Mouse (Mus musculus) E14TG2a.4 (cell line): ENCODE measurements around the gene Fam241a.
A peak's percentile ranks its signal among the peaks of the same experiment; 100 is the strongest.

Experiments used
- H3K27me3 ChIP-seq: 2 replicates; pipeline ENCODE4 v1.6.1; 2014; ENCODE audit warnings: low read length, control low read depth; ENCODE audit not compliant: insufficient read depth
- H3K36me3 ChIP-seq: 2 replicates; pipeline ENCODE4 v1.6.1; 2014; ENCODE audit warnings: low read length, control low read depth; ENCODE audit not compliant: insufficient read depth
- H3K4me1 ChIP-seq: replicated peaks from 2 replicates; pipeline ENCODE4 v1.6.1; 2014; ENCODE audit warnings: low read depth, low read length, control low read depth
- H3K4me3 ChIP-seq: replicated peaks from 2 replicates; pipeline ENCODE4 v1.5.1; 2014; ENCODE audit warnings: mild to moderate bottlenecking, low read length
- H3K9me3 ChIP-seq: 2 replicates; pipeline ENCODE4 v1.6.1; 2014; ENCODE audit warnings: low read length, control low read depth
- CTCF ChIP-seq: conservative IDR thresholded peaks from 2 replicates; pipeline ENCODE4 v1.5.1; 2014; ENCODE audit warnings: low read length
- NANOG ChIP-seq: IDR thresholded peaks from 2 replicates; pipeline ENCODE4 v1.6.1; 2014; ENCODE audit warnings: borderline replicate concordance, low read length, mixed read lengths
- POU5F1 ChIP-seq: IDR thresholded peaks from 2 replicates; pipeline ENCODE4 v1.6.1; 2014; ENCODE audit warnings: low read length, borderline replicate concordance

Gene Fam241a

DNA sequence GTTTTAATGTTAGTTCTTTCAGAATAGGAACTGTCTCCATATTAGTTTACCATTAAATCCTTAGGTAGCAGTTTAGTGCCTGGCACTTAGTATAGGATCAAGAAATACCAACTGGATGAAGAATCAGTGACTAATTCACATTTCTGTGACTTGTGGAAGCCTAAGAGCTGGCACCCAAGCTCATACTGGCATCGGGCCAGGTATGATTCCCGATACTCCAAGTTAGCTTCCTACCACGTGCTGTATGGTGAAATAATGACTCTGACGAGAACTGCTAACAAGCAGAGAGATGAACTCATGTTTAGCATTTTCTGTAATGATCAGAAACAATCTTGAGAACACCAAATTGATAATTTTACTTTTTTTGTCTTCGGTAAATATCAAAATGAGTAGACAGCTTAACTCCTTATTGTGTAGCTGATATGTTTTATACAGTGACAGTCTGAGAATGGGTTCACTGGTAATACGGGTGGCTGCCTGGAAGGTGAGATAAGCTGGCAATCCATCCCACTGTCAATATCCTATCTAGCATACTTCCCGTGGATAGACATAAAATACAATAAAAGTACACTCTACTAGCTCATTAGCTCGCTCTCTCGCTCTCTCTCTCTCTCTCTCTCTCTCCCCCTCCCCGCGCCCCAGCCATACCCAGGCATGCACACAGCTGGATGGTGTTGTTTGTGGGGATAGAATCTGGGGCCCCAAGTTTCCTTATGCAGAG is 47.9 kb downstream of the Fam241a start:
- Histone ChIP-seq H3K4me1 (no peaks in the 10 kb centered on the region), H3K27me3 (peaks cover 3% of the 10 kb centered on the region; the same call in 1 of the 2 replicates)

DNA sequence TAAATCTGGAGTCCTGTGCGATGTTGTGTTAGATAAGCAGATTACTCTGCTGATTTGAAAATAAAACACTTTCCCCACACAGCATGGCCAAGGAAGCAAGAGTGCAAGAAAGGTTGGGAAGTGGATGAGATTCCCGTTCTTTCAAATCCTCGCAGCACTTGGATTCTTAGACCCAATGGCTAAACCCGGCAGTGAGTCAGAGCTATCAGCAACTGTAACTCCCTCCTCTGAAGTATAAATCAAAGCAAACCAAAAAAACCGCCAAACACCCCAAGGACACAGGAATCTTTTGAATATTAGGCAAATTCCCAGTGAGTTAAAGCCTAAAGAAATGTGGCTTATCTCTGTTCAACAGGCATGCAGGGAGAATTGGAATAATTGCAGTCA is 52.2 kb downstream of the Fam241a start:
- H3K36me3 ChIP-seq, result no peaks in the 10 kb centered on the region
- H3K4me3 ChIP-seq, result no peak overlapping the region
- H3K4me1 ChIP-seq, result no peaks in the 10 kb centered on the region
- TF ChIP-seq CTCF (no peak), NANOG (no peak), POU5F1 (no peak)
- H3K9me3 ChIP-seq, result no peaks in the 10 kb centered on the region
- peaks cover 8% of the 10 kb centered on the region; the same call in 1 of the 2 replicates for H3K27me3 ChIP-seq

More for the DNA sequence above, 47.9 kb downstream of the Fam241a start:
- no peak for TF ChIP-seq NANOG
- no peak for TF ChIP-seq POU5F1
- no peak for TF ChIP-seq CTCF
- H3K9me3 ChIP-seq, result no peaks in the 10 kb centered on the region
- H3K4me3 ChIP-seq, result no peak overlapping the region
- no peaks in the 10 kb centered on the region for H3K36me3 ChIP-seq

DNA sequence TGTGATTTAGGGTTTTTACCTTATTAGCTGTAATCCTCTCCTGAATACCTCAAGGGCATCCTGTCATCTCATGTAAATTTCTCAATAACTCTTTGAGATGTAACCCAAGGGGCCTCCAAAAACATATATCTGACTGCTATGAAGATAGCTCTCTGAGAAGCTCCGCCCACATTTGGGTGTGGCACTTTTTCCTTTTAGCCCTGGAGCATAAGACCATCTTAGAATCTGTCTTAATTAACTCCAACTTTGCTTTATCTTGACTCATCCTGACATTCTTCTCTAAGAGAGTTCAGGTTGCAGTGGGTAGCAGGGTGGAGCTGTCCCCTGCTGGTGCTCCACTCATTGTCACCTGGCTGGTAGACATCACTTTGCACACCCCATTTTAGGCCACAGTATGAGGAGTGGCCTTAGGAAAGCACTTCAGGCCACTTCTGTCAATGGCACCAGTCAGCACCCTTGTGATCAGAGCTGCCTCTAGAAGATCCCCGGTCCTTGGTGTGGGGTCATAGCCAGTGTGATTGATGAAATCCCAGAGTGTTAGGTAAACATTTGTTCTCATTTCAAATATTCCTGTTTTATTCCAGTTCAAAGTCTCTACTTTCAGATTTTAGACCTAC is 52.7 kb downstream of the Fam241a start:
- peaks cover 8% of the 10 kb centered on the region; the same call in 1 of the 2 replicates for H3K27me3 ChIP-seq
- H3K4me1 ChIP-seq, result no peaks in the 10 kb centered on the region
- H3K9me3 ChIP-seq, result no peaks in the 10 kb centered on the region
- no peaks in the 10 kb centered on the region for H3K36me3 ChIP-seq
- no peak overlapping the region for H3K4me3 ChIP-seq
- TF ChIP-seq NANOG (no peak), CTCF (no peak), POU5F1 (no peak)

DNA sequence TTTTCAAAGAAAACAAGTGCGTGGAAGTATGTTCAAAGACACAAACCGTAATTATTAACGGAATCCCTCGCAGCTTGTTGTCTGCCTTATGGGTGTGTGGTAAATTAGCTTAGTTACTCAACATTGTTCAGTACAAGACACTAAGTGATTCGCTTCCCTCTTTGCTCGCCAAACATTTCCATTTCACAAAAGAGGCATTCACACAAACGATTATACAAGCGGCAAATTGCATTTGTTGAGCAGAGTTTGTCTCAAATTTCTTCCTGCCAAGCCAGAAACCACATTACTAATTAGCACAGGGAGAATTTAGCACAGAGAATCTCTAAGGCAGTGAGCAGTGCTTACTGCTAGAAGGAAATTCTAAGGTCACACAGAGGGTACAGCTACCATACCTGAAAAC is 54.2 kb downstream of the Fam241a start:
- no peaks in the 10 kb centered on the region for H3K9me3 ChIP-seq
- TF ChIP-seq CTCF (no peak), POU5F1 (no peak), NANOG (no peak)
- peaks cover 8% of the 10 kb centered on the region; the same call in 1 of the 2 replicates for H3K27me3 ChIP-seq
- no peak overlapping the region for H3K4me3 ChIP-seq
- H3K4me1 ChIP-seq, result peaks cover 3% of the 10 kb centered on the region; the same call in 1 of the 2 replicates
- H3K36me3 ChIP-seq, result no peaks in the 10 kb centered on the region

DNA sequence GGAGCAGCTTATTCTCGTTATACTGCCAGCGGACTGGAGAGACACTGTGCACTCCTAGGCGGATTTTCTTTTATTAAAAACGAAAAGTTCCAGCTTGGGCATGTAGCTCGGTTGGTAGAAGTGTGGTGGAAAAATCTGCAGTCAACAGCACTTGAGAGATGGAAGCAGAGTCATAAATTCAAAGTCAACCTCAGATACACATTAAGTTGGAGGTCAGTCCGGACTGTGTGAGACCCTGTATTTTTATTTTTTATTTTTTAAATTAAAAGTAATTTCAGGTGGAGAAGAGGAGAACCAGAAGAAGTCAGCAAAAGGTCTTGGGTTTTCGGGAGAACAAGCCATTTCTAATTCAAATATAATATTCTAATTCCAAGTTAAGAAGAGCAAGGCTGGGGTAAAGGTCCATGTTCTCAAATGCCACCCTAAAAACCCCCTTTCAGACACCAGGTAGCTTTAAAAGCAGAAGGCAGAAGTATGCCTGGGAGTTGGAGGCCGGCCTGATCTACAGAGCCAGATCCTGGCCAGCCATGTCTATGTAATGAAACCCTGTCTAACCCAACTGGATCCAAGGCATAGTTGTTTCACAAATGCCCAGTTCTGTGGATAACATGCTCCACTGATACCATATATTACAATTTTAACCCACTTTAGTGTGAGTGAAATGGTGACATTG is 58.0 kb downstream of the Fam241a start:
- TF ChIP-seq NANOG (no peak), CTCF (no peak), POU5F1 (no peak)
- H3K36me3 ChIP-seq, result no peaks in the 10 kb centered on the region
- H3K4me1 ChIP-seq, result peaks cover 20% of the 10 kb centered on the region
- no peaks in the 10 kb centered on the region for H3K9me3 ChIP-seq
- peak overlapping the region; percentile 93 for H3K4me3 ChIP-seq
- H3K27me3 ChIP-seq, result 0 out of 2 replicates have a peak, but pooled peaks cover 4% of the 10 kb centered on the region

DNA sequence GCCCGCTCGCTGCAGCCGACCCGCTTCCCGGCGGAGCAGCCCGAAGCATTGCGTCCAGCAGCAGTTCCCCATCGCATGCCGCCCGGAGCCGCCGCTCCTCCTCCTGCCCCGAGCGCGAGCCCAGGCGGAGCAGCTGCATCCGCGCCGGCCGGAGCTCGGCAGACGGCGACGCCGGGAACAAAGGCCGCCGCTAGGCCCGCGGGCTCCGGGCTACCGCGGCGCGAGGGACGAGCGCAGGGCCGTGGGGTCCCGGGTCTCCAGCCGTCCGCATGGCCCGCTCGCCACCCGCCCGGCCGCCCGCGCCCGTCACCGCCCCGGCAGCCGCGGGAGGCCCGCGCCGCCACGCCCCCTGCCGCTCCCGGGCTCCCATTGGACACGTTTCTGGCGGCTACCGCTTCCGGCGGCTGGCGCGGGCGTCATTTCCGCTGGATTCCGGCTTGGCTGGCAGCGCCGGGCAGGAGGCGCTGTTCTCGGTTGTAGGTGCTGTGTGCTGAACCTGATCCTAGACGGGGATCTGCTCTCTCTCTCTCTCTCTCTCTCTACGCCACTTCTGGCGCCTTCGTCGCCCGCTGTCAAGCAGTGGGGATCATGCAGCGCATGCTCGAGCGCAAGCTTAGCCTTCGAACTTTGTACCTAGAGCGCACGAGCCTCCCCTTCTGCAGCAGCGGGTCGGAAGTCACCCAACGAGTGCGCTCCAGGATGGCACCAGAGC is 58.8 kb downstream of the Fam241a start, which contains the start of gene Ap1ar:
Ap1ar (minus strand) TSS at position 370 of the 712 bp plus-strand sequence.
- TF ChIP-seq CTCF, result no peak
- no peak for TF ChIP-seq POU5F1
- TF ChIP-seq NANOG, result no peak
- H3K4me1 ChIP-seq, result peaks cover 21% of the 10 kb centered on the region
- H3K36me3 ChIP-seq, result peaks cover 4% of the 10 kb centered on the region; the same call in 1 of the 2 replicates
- no peaks in the 10 kb centered on the region for H3K9me3 ChIP-seq
- 0 out of 2 replicates have a peak, but pooled peaks cover 4% of the 10 kb centered on the region for H3K27me3 ChIP-seq
- peak within 1 kb of the TSS; percentile 93 for H3K4me3 ChIP-seq

DNA sequence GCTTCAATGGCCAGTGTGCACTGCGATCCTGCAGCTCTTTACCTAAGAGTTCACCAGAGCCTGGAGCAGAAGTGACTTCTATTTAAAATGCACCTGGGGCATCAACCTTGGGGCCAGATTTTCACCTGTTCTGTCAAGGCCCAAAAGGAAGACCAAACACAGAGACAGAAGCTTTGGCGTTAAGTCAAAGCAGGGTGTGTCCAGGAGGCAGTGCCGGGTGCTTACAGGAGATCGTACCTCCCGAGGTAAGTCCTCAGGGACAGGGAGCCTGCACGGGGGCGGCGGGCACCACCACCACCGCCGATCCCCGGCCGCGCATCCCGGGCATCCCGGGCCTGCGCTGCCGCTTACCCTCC is 59.3 kb downstream of the Fam241a start:
- Histone ChIP-seq H3K4me1 (peaks cover 21% of the 10 kb centered on the region), H3K27me3 (0 out of 2 replicates have a peak, but pooled peaks cover 4% of the 10 kb centered on the region), H3K36me3 (peaks cover 6% of the 10 kb centered on the region; the same call in 1 of the 2 replicates), H3K9me3 (no peaks in the 10 kb centered on the region), H3K4me3 (peak overlapping the region; percentile 93)
- TF ChIP-seq CTCF (no peak), POU5F1 (no peak), NANOG (no peak)
